Mouse (Mus musculus) hematopoietic multipotent progenitor cell, adult 10-12 weeks (in vitro differentiated cells): ENCODE results near the gene Rgs18. TPM values are rescaled to one million over a fixed set of nuclear protein-coding genes. Genes with fewer than 3 reads are reported as not detected.

Source experiments
- polyA plus RNA-seq: library from polyadenylated mRNA; stranded (reverse); fragments of >175 nt; gene quantifications from 2 replicates; pipeline ENCODE4 v1.2.3, GENCODE M21; 2012; ENCODE audit warnings: low replicate concordance

The Rgs18 gene
- polyA plus RNA-seq: 0.76 and 0.85 TPM in 2 replicates

GRCm38 (mm10) chr1:144775331-144775730, at the start of gene Rgs18:
Gene Rgs18 (minus strand): TSS chr1:144775435.

Other genes starting within 250 kb of the Rgs18 start
- gene Rgs21, start 207.8 kb downstream of the Rgs18 start, polyA plus RNA-seq: not detected in 2 replicates